Mouse (Mus musculus): ENCODE results near the gene Psmd13. TPM values are rescaled to one million over a fixed set of nuclear protein-coding genes. Genes with fewer than 3 reads are reported as not detected.
A peak's percentile ranks its signal among the peaks of the same experiment; 100 is the strongest.

Gene Psmd13
- total RNA-seq, 2 experiments from 2014 or later, result 131 to 135 TPM

DNA sequence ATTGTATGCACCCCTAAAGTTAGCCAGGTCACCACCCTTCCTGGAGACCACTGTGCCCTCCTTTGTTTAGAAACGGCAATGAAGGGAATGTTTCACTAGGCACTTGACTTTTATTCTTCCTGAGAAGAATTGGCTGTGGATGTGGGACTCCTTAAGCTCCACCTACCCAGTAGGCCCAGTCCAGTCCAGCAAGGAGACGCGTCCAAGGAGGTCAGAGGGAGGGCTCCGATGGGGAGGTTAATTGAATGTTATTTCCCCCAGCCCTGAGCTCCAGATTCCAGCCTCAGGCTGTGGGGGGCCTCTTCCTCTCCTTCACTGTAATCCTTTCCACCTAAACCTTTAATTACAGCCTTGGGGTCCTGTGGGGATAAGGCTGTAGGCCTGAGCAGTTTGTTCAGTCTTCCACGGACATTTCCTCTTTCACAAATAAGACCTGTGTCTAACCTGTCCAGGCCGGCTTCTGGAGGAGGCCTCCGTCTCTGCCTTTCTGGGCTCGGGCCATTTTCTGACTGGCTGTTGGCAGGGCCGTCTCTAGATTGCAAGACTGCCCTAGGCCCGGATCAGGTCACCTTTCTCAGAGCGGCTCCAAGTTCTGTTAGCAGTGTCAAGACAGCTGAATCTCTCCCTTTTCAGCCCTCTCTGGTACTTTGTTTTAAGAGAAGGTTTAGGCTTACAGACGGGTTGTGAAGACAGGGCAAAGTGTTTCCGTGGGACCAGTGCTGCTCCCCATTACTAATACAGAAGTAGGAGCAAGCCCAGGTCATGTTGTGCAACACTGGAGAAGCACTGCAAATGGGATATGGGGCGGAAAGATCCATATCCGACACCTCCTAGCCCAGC, 20.5 kb downstream of the Psmd13 start:
- no peak for DNase-seq (ENCODE audit: low spot score in 2 of 2)

DNA sequence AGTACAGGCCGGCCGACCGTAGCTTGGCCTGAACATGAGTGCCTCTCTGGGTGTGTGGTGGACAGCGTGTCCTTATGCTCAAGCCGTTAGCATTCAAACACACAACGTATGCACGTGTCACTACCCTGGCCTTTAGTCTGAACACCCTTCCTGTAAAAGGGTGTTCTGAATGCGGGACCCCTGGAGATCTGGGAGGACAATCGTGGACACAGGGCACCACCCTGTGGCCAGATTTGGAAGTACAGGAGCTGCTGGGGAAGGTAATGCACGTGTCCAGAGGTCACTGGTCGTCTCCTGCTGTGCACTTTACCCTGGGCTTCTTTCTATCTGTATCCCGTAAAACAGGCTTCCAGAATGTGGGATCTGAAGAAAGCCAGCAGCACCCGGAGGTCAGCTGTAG, 21.4 kb downstream of the Psmd13 start:
- peak; percentile 78 for DNase-seq (ENCODE audit: low spot score in 2 of 2)

DNA sequence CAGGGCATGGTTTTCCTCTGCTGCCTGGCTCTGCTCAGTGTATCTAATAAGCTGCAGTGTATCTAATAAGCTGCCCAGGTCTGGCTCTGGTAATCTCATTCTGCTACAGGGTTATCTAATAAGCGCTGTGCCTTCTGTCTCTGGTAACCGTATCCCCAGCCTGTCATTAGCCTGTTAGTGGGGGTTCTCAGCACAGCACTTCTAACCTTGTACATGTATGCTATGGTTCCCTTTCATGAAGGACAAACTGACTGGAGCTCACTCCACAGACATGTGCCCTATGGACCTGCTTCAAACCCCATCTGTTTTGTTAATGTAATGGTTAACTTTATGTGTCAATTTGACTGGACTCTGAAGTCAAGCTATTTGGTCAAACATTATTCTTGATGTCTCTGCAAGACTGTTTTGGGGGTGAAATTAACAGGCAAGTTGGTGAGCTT, 23.9 kb downstream of the Psmd13 start:
- no peak for DNase-seq (ENCODE audit: low spot score in 2 of 2)

DNA sequence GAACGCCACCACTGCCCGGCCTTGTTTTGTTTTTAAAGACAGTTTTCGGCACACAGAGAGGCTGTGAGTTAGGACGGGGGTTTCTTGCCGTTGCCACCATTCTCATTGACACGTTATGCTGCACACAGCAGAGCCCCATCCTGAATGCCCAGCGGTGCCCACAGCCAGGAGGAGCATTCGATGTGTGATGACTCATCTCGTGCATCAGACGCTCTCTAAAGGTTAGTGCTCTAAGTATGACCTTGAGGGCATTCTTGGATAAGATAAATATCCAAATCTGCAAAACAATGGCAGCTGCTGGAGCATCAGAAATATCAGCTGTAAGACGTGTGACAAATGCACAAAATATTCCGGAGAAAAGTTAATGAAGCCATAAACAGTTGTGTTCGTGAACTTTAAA, 25.4 kb downstream of the Psmd13 start:
- no peak for DNase-seq (ENCODE audit: low spot score in 2 of 2)

DNA sequence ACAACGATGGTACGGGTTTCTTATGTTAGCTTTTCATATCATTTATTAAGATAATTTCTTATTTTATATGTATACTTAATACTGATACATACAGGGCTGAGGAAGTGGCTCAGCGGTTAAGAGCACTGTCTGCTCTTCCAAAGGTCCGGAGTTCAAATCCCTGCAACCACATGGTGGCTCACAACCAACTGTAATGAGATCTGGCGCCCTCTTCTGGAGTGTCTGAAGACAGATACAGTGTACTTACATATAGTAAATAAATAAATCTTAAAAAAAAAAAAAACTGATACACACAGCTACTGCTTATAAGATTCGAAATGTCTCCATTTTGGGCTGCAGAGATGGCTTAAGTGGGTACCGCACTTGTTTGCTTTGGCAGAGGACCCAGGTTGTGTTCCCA, 25.9 kb downstream of the Psmd13 start:
- DNase-seq (ENCODE audit: low spot score in 2 of 2), result no peak

DNA sequence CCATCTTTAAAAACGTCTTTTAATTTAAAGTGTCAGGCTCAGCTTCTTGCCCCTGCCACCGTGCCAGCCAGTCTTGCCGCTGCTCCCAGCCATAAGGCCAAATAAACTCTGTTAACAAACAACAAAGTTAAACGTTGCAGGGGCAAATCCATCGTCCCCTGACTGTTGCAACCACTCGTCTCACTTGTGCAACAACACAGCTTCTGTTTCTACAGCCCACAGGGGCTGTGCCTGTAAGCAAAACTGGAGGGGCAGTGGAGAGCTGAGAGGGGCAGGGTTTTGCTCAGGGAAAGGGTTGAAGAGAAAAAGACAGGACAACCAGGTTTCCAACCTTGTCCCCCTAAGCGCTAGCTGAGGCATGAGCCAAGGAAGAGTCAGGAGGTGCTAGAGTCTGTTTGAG, 26.4 kb downstream of the Psmd13 start:
- no peak for DNase-seq (ENCODE audit: low spot score in 2 of 2)

DNA sequence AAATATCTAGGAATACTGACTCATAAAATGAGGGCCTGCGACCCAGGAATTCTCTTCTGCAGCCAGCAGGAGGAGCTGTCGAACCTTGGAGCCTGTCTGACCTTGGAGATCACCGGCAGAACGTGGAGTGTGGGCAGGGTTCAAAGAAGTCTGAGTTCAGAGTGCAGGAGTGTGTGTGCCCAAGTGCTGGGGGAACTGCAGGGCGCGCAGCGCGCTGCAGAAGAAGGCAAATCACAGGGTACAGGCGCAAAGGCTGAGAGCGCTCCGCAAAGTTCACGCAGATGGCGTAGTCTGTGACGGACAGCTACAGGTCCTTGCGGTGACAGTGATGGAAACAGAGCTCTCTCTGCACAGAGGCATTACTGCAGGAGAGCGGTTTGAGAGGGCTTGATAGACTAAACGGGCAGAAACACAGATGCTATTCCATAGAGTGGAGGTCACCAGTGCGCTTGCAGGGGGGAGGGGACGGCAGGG, 26.9 kb downstream of the Psmd13 start:
- DNase-seq (ENCODE audit: low spot score in 2 of 2), result peak; percentile 71 to 72

DNA sequence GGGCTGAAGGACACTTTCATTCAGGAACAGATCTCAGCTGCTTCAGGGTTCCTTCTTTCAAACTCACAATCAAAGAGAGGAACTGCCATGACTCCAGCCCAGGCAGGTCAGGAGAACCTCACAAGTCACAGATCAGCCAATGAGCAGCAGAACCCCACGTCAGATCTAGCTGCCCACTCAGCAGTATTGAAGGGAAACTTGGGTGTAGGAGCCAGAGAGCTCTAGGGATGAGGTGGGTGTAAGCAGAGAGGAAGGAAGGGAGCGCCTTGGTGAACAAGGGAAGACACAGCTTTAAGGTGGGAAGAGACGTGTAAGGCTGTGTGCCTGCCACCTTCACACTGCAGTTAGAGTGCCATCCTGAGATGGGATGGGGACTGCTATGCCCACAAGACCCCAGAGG, 30.5 kb downstream of the Psmd13 start:
- no peak for DNase-seq (ENCODE audit: low spot score in 2 of 2)

DNA sequence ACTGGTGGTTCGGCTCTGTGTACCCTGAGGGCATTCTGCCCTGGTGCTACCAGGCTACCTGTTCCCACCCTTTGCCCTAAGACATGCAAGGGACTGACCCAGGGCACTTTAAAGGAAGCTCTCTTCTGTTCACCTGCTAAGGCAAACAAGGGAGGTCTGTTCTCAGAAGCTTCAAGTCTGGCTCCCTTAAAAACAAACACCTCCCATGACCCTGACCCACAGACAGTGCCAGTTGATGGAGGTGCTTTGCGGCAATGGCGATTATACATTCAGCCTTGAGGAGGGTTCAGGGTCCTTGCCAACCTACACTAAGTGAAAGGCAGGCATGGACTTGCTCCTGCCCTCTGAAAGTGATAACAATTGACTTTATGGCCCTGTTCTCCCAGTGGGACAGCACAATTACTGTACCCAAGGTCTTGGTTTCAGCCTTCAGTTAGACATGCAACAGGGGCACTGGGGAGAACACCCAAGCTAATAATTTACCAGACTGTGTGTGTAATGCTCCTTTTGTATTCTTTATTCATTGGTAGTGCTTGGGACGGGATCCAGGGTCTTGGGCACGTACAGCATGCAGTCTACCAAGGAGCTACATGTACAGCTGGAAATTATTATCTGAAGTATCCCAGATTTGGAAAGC, 31.2 kb downstream of the Psmd13 start:
- no peak for DNase-seq (ENCODE audit: low spot score in 2 of 2)

DNA sequence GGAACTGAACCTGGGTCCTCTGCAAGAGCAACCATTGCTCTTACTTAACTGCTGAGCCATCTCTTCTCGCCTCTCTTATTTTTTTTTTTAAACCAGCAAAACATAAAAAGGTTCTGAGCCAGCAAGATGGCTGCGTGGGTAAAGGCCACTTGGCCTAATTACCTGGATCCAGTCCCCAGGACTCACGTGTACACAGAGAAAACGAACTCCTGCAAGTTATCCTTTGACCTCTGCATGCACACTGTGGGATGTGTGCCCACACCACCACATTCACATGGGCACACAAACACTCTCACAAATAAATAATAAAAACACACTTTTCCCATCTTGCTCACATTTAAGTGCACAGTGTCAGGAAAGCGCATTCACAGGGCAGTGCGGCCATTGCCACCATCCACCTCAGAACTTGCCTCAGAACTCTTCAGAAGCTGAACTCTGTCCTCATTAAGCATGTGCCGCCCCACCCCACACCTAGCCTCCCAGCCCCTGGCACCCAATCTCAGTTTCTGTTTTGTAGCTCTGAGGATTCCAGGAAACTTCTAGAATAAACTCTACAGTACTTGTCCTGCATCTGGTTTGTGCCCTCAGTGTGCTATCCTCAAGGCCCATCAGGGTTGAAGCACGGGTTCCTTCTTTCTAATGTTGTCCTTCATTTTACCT, 32.4 kb downstream of the Psmd13 start:
- DNase-seq (ENCODE audit: low spot score in 2 of 2), result no peak

DNA sequence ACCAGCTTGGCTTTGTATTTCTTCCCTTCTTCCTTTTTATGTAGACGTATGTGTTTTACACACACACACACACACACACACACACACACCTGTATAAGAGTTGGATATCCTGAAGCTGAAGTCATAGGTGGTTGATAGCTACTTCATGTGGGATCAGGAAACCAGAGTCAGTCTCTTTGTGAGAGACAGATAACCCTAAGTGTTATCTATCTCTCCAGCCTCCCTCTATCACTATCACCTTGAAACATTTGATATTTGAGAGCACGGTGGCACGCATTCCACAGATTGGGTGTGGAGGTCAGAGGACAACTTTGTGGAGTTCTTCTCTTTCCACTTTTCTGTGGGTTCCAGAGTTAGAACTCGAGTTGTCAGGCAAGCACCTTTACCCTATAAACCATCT, 38.1 kb downstream of the Psmd13 start:
- DNase-seq (ENCODE audit: low spot score in 2 of 2), result no peak

DNA sequence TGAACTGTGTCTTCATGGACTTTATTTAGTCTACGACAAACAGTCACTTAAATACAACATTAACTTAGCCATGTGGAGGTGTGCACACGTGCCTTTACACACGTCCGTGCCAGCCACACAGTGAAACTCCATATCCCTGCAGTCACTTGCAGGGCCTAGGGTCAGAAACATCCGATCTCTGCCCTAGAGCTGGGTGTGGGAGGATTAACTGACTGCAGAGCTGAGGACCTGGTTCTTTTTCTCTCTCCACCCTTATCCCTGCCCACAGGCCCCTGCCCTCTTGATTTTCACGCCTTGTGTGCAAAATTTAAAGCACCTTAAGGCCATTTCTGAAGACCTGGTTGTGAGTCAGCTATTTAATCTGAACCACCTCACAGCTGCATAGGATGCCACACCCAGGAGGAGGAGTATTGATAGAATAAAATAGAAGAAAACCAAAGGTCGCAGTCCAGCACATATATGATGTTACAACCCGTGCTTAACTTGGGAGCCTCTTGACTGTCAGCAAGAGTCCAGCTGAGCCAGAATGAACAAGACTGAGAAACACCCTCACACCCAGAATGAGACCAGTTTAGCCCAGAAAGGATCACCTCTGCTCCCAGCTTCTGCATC, 38.8 kb downstream of the Psmd13 start, which contains the start of gene Nlrp6:
Nlrp6 (plus strand) TSS at position 485 of the 612 bp plus-strand sequence.
- DNase-seq (ENCODE audit: low spot score in 2 of 2), result no peak

DNA sequence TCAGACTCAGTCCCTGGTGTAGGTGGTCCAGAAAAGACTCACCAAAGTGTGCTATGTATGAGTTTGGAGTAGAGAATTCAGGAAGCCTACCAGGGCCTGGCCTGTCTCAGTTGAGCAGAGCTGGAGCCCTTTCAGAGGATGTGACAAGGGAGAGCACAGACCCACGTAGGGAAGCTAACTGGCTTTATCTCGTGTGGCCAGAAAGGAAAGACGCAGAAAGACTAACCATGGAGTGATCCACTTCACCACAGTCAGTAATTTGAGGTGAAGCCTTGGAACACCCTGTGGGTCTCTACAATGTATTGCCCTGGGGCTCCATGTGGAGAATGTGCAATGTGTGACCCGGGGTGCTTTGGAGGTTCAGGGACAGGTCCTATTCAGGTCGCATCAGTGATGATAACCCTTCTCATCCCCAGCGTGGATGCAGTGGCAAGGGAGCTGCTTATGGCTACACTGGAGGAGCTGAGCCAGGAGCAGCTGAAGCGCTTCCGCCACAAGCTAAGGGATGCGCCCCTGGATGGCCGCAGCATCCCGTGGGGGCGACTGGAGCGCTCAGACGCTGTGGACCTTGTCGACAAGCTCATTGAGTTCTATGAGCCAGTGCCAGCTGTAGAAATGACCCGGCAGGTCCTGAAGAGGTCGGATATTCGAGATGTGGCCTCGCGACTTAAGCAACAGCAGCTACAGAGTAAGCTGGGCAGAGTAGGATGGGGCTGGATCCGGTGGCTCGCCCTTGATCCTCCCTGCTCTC, 39.6 kb downstream of the Psmd13 start:
- no peak for DNase-seq (ENCODE audit: low spot score in 2 of 2)

DNA sequence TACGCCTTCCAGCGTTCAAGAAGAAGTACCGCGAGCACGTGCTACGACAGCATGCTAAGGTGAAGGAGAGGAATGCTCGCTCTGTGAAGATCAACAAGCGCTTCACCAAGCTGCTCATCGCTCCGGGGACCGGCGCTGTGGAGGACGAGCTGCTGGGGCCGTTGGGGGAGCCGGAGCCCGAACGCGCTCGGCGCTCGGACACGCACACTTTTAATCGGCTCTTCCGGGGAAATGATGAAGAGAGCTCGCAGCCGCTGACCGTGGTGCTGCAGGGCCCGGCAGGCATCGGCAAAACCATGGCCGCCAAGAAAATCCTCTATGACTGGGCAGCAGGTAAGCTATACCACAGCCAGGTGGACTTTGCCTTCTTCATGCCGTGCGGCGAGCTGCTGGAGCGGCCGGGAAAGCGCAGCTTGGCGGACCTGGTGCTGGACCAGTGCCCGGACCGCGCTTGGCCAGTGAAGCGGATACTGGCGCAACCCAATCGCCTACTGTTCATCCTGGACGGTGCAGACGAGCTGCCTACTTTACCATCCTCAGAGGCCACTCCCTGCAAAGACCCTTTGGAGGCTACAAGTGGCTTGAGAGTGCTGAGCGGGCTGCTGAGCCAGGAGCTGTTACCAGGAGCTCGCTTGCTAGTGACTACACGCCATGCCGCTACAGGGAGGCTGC, 40.8 kb downstream of the Psmd13 start:
- peak in 1 of 2 experiments; percentile 28 for DNase-seq (ENCODE audit: low spot score in 2 of 2)

DNA sequence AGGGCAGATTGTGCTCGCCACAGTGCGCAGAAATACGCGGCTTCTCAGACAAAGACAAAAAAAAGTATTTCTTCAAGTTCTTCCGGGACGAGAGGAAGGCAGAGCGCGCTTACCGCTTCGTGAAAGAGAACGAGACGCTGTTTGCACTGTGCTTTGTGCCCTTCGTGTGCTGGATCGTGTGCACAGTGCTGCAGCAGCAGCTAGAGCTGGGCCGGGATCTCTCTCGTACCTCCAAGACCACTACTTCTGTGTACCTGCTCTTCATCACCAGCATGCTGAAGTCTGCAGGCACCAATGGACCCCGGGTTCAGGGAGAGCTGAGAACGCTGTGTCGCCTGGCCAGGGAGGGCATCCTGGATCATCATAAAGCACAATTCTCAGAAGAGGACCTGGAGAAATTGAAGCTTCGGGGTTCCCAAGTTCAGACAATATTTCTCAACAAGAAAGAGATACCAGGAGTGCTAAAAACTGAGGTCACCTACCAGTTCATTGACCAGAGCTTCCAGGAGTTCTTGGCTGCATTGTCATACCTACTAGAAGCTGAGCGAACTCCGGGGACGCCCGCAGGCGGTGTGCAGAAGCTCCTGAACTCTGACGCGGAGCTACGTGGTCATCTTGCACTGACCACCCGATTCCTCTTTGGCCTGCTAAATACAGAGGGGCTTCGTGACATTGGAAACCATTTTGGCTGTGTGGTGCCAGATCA, 41.5 kb downstream of the Psmd13 start:
- DNase-seq (ENCODE audit: low spot score in 2 of 2), result no peak

DNA sequence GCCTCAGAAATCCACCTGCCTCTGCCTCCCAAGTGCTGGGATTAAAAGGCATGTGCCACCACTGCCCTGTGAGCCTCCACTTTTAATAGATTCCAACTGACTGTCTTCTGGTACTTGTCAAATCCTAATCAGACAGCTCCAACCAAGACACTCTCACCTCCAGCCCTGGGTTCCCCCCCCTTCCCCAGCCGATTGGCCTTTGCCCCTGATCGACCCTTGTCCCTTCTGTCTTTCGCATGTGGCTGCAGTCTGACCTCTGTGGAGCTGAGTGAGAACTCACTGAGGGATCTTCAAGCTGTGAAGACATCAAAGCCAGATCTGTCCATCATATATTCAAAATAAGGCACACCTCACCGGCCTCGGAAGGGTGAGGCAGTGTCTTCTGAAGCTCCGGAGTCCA, 45.4 kb downstream of the Psmd13 start:
- no peak for DNase-seq (ENCODE audit: low spot score in 2 of 2)

DNA sequence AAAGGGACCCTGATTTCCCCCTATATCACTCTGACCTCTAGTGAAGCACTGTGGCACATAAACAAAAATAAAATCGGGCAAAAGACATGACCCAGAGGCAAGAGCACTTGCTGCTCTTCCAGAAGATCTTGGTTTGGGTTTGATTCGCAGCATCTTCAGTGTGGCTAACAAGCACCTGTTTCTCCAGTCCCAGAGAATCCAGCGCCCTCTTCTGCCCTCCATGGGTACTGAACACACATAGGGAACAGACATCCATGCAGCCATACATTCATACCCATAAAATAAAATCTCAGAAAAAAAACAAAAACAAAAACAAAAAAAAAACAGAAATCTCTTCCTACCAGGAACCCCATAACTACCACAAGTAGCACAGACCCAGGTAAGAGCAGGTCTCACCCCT, 56.7 kb downstream of the Psmd13 start:
- DNase-seq (ENCODE audit: low spot score in 2 of 2), result no peak

DNA sequence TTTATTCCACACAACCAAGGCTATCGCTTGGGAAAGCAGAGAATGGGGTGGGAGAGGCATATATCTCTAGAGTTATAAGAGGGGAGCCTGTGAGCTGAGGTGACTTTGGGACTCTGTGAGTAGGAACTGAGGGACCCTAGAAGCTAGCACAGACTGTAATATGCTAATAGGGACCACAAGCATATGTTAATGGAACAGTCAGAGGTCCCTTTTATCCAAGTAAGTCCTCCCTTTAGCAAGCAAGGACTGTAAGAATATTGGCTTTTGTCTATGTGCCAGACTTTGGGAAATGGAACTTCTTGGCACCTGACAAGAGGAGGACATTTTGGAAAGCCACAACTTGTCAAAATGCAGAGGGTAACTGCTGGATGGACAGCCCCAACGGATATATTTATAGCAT, 57.1 kb downstream of the Psmd13 start:
- no peak for DNase-seq (ENCODE audit: low spot score in 2 of 2)

DNA sequence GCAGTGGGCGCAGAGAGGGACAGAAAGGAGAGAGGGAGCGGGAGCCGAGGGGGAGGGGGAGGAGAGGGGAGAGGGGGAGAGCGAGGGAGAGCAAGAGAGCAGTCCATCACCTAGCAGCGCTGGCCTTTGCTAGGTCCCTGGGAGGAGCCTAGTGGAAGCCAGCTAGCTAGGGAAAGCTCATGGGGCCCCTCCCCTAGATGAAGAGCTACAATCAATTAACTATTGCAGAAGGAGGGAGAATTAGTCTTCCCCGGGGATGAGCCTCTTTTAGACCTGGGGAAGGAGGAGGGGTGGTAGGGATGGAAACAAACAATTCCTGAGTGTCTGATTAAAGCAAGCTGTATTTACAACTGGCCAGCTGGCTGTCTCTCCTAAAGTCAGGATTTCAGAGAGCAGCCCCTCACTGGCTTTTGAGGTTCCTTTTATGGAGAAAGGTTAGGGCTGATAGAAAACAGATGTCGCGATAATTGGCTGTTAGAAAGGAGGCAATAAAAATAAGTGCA, 58.0 kb downstream of the Psmd13 start:
- no peak for DNase-seq (ENCODE audit: low spot score in 2 of 2)
